Mouse (Mus musculus) cerebellum, adult 11-12 months (tissue): ENCODE measurements around the gene 4930544D05Rik.
A peak's percentile ranks its signal among the peaks of the same experiment; 100 is the strongest.
"Not testable (repeated sequence)": the region's sequence is repeated elsewhere in the genome, so short reads cannot be mapped to it uniquely, and the experiment has no call there.

Experiments used
- DNase-seq: peaks from one replicate; pipeline ENCODE4 v3.0.0; 2022

The 4930544D05Rik gene

DNA sequence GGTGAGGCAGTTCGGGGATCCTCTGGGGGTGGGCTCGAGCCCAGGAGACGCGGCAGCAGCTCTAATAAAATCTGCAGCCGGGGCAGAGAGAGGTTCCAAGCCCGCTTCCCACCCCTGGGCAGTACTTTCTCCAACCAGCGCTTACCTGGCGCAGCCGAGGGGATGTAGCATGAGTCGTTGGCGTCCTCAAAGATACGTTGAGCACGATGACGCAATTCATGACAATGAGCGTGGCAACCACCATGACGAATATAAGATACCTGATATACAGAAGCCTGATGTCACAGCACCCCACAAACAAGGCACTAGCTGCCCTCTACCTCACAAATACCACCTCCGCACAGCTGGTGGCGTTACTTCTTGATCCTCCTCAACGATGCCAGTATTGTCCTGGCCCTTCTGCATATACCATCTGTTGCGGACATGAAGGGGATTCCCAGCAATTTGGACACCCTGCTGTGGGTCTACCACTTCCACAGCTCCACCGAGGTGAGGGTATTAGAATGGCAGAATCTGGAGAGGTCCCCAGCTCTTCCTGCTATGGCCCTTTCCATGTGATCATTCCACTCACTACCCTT lies at the start of gene 4930544D05Rik:
4930544D05Rik (plus strand) TSS at position 333 of the 578 bp plus-strand sequence.
- no peak for DNase-seq

DNA sequence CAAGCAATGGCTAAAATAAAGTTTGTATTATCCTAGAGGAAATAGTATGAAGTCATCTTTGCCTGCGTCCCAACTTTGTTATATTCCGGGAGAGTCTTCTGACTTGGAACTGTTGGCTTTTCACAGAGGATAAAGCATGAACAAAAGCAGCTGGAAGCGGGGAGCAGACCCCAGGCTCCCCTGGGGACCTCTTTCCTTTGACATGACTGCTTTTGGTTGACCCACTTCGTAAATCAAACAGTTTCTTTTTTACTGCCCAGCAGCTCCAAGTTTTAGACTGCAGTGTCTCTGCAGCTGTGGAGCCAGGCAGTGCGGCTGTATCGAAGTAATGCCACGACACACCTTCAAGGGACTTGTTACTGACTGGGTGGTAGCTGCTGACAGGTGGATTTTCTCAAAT lies 49.1 kb upstream of the 4930544D05Rik start:
- DNase-seq: no peak

DNA sequence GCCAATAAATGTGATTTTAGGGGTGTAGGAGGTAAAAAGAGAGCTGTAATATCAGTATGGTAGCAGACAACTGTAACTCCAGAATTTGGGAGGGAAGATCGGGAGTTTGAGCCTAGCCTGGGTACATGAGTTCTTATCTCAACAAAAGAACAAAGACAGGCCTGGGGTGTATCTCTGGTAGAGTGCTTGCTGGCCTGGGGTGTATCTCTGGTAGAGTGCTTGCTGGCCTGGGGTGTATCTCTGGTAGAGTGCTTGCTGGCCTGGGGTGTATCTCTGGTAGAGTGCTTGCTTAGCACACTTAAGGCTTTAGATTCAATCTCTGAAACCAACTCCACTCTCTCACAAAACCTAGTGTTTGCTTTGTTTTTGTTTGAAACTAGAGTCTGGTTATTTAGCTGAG lies 45.0 kb upstream of the 4930544D05Rik start:
- DNase-seq: not testable (repeated sequence)

DNA sequence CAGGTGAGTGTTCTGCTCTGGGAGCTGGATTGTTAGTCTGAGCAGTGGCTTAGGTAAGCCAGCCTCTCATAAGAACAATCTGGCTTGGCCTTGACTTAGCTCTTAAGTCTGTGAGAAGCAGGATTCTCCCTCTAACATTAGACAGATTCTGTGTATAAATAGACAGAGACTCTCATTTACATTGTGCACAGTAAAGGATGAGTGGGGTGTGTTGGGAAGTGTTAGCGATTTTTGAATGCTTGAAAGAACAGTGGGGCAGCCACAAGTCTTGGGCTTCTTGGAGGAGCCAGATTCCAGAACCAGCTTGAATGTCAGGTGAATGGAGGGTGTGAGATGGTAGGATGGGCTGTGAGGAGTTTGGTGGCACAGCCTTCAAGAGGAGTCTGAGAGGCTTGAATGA lies 44.0 kb upstream of the 4930544D05Rik start:
- DNase-seq: no peak

DNA sequence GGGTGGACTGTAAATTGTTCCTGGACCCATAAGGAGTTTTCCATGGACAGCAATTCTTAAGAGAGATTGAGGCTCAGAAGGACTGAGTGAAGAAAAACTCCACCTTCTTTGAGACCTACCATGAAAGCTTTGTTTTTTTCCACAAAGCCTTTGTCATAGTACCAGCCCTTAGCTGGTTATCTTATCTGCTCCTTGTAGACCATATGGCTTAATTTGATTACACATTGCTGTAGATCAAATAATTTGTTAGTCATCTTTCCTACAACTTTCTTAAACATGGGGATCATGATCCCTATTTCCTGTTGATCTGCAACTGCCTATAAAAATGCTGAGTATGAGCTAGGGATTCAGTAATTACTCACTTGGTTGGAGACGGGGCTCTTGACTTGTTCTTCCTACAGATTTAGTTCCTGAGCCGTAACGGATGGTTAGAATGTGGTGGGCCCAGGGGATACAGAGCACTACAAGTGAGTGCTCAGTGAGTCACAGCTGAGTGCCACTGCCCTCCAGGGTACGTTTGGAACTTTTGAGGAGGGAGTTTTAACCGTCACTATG lies 43.2 kb upstream of the 4930544D05Rik start:
- no peak for DNase-seq

DNA sequence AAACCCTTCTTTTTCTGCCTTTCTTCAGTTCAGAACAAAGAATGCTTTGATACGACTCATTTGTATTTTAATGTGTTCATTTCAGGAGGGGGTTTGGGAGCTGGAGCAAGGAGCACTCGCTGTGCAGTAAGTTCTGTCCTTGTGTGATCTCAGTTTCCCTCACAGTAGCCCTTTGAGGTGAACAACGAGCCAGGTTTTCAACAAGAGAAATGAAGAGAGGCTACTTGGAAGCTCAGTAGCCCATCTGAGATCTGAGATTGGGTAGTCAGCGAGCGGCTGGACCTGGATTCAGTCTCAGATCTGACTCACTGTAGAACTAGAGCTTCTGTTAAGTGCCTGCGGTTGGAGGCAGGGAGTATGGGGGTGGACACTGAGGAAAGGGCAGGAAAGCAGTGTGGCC lies 41.8 kb upstream of the 4930544D05Rik start:
- DNase-seq: no peak

DNA sequence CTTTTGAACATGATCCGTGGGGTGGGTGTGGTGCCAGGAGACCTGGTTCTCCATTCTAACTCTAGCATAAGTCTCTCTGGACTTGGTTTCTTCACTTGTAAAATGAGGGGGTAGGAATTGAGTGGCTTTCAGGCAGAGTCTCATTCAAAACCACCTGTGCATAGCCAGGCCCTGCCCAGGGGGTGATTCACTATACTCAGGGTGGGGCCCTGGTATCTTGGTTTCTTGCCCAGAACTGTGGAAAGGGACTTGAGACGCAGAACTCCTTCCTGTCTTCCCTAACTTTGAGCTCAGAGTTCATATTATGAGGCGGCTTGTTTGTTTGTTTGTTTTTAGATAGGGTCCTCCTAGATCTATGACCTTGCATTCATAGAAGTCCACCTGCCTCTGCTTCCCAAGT lies 38.4 kb upstream of the 4930544D05Rik start:
- no peak for DNase-seq

DNA sequence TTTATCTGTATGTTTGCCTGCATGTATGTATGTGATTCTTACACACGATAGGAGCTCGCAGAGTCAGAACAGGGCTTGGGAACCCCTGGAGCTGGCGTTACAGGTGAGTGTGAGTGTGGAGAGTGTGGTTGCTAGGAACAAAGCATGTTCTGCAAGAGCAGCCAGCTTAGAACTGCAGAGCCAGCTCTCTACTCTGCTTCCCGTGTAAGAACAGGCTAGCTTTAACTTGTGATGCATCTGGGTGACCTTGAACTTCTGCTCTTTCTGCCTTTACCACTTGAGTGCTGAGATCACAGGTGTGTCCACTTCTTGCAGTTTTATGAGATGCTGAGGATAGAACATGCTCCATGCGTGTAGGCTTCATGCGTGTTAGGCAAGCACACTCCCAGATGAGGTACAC lies 36.7 kb upstream of the 4930544D05Rik start:
- no peak for DNase-seq

DNA sequence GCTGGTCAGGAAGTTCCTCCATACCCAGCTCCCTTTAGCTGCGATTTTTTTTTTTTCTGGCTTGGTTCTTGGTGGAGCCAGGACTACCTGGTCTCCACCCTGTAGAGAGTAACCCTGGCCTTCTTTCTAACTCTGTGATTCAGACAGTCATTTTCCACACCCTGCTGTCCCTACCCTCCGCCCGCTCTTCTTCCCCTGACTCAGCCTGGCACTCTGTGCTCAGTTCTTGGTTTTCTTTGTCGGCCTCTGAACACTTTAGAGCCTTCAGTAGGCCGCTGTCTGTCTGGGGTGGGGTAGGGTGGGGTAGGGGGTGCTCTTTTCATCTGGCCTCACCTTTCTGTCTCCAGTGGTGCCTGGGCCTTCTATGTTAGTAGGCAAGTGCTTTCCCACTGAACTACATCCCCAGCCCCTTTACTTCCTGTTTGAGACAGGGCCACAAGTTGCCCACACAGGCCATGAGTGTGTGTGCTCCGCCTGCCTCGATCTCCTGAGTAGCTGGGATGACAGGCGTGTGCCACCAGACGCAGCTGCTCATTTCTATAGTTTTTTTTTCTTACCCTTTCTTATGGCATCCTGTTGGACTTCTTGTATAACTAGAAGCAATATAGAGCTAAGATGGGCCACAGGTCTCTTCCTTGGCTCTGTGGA lies 35.8 kb upstream of the 4930544D05Rik start:
- DNase-seq: no peak

DNA sequence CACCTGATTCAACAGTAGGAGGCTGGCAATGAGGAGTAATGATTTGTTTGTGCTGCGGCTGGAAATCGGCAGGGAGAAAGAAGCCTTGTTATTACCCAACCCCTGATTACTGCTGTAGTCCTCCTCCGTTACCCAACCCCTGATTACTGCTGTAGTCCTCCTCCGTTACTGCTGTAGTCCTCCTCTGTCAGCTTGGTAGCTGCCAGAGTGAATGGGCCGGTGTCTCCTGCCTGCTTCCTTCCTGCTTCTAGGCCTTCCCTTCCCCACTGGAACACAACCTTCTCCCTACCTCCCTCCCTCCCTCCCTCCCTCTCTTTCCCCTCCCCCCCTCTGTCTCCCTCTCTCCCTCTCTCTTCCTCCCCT lies 35.3 kb upstream of the 4930544D05Rik start:
- no peak for DNase-seq

DNA sequence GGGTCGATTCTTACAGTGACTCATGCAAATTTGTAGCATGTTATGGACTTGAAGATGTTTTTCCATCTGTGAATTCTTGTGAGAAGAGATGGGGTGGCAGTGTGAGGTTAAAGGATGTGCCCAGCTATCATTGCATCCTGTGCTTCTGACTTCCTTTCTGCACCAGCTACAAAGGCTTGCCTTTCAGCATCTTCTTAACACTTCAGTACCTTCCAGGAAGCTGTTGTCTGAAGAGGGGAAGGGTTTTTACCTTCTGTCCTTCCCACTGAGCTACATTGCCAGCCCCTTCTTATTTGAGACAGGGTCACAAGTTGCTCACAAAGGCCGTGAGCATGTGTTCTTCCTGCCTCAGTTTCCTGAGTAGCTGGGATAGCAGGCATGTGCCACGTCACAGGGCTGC lies 34.7 kb upstream of the 4930544D05Rik start:
- no peak for DNase-seq

DNA sequence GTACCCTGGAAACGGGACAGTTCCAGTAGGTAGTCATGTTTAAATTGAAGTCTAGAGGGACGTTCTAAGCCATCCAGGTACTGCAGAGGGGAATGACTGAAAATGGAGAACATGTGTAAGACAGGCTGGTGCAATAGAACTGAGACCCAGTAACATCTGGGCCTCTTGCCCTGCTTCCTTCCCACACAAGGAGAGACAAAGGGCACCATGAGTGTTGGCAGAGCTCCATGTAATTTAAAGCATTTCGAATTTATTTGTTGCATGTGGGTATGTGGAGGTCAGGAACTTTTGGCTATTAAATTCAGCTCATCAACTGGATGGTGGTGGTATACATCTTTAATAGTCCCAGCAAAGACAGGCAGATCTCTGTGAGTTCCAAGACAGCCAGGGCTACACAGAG lies 33.5 kb upstream of the 4930544D05Rik start:
- no peak for DNase-seq

DNA sequence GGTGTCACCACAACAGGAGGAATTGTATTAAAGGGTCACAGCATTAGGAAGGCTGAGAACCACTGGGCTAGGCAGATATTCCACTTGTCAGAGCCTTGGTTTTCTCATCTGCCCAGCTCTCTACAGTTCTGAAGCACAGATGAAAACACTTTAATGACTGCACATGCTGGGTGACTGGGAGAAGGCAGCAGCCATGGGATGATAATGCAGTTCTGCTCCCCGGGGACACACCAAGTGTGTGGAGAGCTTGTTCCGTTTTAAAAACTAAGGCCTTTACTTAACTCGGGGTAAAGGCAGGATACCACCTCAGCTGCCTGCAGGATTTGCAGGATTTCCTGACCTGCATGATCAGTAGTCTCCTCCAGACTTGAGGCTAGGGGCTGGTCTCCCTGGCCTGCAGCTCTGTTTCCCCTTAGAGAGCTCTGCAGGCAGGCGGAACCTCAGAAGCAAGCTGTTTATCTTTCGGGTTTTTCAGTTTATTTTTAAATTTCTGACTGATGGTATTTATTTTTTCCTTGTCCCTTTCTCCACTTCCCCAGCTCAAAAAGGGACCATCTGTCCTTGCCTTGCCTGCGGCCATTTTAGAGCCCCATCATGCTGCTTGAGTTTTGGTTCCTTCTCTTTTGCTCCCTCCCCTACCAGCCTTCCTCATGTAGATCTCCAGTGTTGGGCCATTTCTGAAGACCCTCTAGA lies 32.5 kb upstream of the 4930544D05Rik start:
- DNase-seq: no peak

DNA sequence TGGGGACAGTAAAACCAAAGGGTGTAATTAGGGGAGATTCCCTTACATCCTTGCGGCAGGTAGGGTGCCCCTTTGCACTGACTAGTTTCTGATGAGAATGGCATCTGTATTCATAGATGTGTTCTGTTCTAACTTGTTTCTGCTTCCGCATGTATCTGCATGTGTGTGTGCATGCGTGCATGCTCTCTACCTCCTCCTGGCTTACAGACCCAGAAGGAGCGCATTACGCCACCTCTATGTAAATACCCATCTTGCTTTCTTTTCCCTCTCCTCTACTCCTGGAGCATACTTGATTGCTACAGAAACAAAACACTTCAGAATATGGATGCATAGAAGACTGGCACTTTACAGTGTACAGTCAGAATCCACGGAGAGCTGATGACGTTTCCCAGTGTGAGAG lies 31.9 kb upstream of the 4930544D05Rik start:
- DNase-seq: no peak

DNA sequence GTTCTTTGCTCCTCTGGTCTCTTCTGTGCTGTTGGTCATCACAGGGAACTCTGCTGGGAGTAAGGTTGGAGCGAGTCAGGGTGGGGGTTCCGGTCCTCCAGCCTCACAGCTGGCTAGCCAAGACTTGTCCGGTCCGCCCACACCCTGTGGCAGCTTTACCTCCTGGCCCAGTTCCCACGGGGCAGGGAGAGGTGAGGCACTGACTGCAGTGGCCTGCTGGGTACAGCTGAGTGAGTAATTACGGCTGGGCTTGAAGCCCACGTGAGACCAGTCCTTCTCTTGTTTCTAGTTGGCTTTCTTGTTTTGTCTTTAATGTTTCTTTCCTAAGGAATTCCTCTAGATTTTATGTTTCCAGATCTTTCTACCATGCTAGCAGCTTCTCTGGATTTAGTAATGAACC lies 30.2 kb upstream of the 4930544D05Rik start:
- DNase-seq: peak; percentile 45

DNA sequence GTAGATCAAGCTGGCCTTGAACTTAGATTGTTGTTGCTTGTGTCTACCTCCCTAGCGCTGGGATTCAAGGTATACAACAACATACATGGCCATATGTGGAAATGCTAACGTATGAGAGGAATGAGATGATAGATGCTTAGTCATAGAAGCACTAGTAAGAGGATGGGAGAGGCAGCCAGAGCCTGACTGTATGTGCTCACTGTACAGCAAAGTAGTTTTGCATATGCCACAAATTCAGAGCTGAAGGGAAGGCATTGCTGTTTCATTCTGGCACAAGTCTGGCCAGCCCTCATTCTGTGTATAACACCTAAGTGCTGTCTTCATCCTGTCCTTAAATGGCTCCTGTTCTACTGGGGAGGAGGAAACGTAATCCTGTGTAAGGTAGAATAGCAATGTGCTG lies 29.4 kb upstream of the 4930544D05Rik start:
- DNase-seq: no peak

DNA sequence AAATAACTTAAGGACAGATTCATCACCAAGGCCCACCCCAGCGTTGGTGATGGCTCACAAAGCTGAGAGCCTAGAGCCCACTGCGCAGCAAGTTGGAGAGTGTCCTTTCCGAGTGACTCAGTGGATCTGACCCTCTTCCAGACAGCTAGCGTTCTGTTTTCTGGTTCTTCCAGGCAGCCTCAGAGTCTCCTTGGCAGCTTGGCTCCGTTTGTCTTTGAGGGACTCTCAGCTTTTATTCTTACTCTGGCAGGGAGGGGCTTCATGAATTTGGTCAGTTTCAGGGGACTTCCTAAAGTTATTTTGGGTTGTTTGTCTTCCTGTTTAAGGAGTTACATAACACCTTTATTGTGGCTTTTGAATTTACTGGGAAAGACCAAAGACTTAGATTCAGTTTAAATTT lies 28.7 kb upstream of the 4930544D05Rik start:
- DNase-seq: no peak

DNA sequence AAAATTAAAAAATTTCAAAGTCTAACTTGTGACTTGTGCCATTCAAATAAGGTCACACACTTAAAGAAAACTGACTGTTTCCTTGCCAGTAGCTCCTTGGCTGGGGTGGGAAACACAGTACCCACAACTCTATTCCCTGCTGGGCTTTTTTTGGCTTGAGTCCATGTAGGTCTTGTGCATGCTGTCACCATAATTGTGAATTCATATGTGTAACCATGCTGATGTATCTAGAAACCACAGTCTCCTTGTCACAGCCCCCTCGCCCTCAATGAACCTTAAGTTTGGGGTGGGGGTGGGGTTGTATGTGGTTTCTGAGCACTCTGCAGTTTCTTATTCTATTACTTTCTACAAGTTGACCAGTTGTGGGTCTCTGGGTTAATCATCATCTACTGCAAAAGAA lies 23.9 kb upstream of the 4930544D05Rik start:
- no peak for DNase-seq

DNA sequence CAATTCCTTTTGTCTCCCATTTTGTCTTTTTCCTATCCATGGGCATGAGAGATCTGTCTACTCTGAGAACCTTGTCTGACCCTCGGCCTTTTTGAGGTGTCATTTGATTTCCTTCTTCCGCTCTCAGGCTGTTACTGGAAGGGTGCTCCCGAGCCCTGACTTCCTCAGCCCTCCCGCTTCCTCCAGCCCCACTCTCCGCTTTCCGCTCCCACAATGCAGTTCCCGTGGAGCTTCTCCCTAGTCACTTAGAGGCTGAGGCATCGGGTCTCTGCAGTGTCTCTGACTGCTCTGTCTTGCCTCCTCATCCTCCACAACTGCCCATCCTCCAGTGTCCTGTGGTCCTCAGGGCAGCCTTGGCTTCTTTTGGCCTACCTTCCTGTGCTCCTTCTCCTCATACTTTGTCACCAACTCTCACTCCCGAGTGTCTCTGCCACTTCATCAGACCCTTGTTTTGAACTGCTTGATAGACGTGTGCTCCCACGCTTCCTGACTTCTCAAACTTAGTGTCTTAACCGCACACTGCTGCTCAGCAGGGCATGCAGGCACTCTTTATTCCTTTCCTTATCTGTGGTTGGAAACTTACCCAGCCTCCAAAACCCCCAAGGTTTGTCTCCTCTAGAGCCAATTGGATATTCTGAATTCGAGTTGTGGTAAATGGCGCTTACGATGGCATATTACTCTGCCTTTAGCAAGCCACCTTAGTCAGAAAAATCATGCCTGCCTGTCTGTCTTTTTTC lies 21.2 kb upstream of the 4930544D05Rik start:
- DNase-seq: no peak

DNA sequence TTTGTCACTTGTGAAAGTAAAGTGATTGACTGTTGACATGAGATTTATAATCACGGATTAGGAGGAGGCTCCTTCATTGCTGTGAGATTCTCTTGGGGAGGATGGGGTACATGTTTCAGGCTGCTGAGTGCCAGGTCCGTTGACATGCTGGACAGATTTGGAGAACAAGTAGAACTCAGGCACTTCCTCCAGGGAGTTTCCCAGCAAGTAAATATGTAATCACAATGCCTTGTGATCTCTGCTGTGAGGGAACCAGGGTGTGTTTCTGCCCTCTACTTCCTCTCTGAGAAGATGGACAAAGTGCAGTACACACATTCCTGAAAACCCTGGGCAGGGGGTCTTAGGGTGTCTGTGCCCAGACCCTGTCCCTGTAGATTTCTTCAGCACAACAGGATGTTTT lies 20.0 kb upstream of the 4930544D05Rik start:
- no peak for DNase-seq

DNA sequence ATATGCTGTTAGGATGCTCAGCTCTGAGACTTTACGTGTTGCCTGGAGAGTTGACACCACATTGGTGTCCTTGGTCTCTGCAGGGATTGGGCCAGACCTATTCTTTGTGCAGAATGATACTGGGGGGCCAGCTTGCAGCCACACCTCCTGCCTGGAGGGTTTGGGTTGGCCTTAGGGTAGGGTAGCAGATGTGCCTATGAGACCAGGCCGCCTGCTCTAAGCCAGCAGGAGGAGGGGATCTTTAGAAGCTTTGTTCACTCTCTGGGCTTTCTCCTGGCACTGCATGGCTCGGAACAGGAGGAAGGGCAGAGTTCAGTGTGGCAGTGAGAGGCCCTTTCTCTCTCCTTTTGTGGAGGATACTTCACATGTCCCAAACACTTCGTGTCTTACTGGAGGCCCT lies 19.6 kb upstream of the 4930544D05Rik start:
- DNase-seq: no peak

DNA sequence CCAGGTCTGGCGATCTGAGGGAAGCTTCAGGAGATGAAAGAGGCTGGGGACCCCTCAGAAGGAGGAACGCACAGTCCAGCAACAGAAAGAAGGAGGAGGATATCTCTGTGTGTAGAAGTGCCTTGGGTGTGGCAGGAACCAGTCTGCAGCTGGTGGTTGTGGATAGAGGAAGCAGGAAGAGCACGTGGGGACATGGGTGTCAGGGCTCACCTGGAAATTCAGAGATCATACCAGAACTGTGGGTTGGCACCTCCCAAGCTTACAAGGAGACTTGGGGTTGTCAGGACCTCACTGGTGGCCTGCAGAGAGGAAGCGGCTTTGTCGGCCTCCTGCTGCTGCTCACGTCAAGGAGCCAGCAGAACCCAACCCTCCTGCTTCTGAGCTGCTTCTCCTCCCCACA lies 18.3 kb upstream of the 4930544D05Rik start:
- no peak for DNase-seq

DNA sequence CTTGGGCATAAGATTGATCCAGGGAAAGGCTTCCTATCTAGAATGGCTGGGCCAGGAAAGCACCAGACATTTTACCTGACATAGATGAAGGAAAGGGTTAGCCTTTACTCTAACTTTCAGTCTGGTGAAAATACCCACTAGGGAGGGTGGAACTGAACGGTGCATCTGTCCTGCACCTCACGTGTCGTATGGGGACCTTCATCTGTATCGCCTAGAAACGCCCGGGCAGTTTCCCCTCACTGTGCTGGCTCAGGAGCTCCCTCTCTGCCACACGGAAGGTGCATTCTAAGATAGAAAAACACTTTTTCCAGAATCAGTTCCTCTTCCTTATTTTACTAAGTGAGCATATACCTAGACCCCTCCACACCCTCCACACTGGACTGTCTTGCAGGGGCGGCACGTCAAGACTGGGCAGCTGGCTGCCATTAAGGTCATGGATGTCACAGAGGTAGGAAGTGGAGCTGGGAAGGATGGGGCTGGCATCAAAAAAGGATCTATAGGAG lies 17.1 kb upstream of the 4930544D05Rik start:
- no peak for DNase-seq
